Mouse (Mus musculus) ES-Bruce4 (cell line): ENCODE measurements around the gene Slc38a9.

Source experiments
- CTCF ChIP-seq: IDR thresholded peaks from one replicate; pipeline ENCODE4 v1.8.1; 2011; ENCODE audit warnings: low read depth, low read length
- EP300 ChIP-seq: IDR thresholded peaks from 2 replicates; pipeline ENCODE4 v1.6.1; 2011; ENCODE audit warnings: low read depth, low read length; ENCODE audit not compliant: insufficient read depth
- POLR2A ChIP-seq: IDR thresholded peaks from one replicate; pipeline ENCODE4 v1.8.1; 2011; ENCODE audit warnings: low read length; ENCODE audit not compliant: insufficient read depth

DNA sequence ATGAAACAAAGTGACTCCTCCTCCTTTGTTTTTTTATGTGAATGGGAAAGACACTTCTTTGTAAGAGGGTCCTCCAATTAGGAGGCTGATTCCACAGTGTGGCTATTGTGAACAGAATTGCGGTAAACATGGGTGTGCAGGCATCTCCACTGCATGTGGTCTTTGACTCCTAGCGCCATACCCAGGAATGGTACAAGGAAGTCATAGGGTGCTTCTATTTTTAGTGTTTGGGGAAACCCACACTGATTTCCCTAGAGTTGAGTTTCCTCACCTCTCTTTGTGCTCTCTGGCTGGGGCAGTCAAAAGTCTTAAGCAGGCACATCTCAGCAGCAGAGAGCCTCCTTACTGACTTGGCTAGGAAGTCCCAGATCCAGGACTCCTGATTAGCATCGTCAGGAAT lies 125.6 kb downstream of the Slc38a9 start:
- TF ChIP-seq CTCF (no peak), EP300 (no peak), POLR2A (no peak)
